Mouse (Mus musculus) urinary bladder, adult 18-20 months (tissue): ENCODE results near the gene Adcy3.

ENCODE experiments used
- DNase-seq, 2 experiments: peaks; one replicate each; pipeline ENCODE4 v3.0.0; 2022; ENCODE audit warnings: low spot score in 2 of 2, mixed read lengths in 2 of 2

The Adcy3 gene

GRCm38 (mm10) chr12:4243805-4244204 is 110.9 kb downstream of the Adcy3 start:
- DNase-seq, result no peak

GRCm38 (mm10) chr12:4245742-4246141 is 112.8 kb downstream of the Adcy3 start:
- no peak for DNase-seq

GRCm38 (mm10) chr12:4249786-4250185 is 116.9 kb downstream of the Adcy3 start:
- no peak for DNase-seq

- DNase-seq, result no peak
Observed at GRCm38 (mm10) chr12:4252742-4253655, 120.1 kb downstream of the Adcy3 start.
